Mouse (Mus musculus) stomach, embryonic 15.5 days (tissue): ENCODE measurements around the gene Ankrd17. TPM values are rescaled to one million over a fixed set of nuclear protein-coding genes. Genes with fewer than 3 reads are reported as not detected.
A peak's percentile ranks its signal among the peaks of the same experiment; 100 is the strongest.

Source experiments
- ATAC-seq: fragments of 200-750 bp; cut with Nextera tagmentation; 2 replicates; pipeline ENCODE4 v1.8.0; 2017; ENCODE audit warnings: low read depth, moderate number of reproducible peaks, moderate TSS enrichment; ENCODE audit not compliant: insufficient read depth, low FRiP score
- H3K27ac ChIP-seq: fragments of 300-500 bp; sonication (generic); 2 replicates; pipeline ENCODE4 v1.5.1; 2015; ENCODE audit warnings: mild to moderate bottlenecking, inconsistent platforms
- H3K27me3 ChIP-seq: fragments of 300-500 bp; sonication (generic); replicated peaks from 2 replicates; pipeline ENCODE4 v1.6.1; 2015; ENCODE audit warnings: inconsistent platforms
- H3K36me3 ChIP-seq: fragments of 300-500 bp; sonication (generic); 2 replicates; pipeline ENCODE4 v1.6.1; 2015; ENCODE audit warnings: inconsistent platforms
- H3K4me1 ChIP-seq: fragments of 300-500 bp; sonication (generic); 2 replicates; pipeline ENCODE4 v1.6.1; 2015; ENCODE audit warnings: inconsistent platforms
- H3K4me2 ChIP-seq: fragments of 300-500 bp; sonication (generic); 2 replicates; pipeline ENCODE4 v1.6.1; 2015; ENCODE audit warnings: mild to moderate bottlenecking, inconsistent platforms
- H3K4me3 ChIP-seq: fragments of 300-500 bp; sonication (generic); replicated peaks from 2 replicates; pipeline ENCODE4 v1.5.1; 2015; ENCODE audit warnings: inconsistent platforms
- H3K9ac ChIP-seq: fragments of 300-500 bp; sonication (generic); 2 replicates; pipeline ENCODE4 v1.6.1; 2015; ENCODE audit warnings: inconsistent platforms
- H3K9me3 ChIP-seq: fragments of 300-500 bp; sonication (generic); 2 replicates; pipeline ENCODE4 v1.6.1; 2016; ENCODE audit warnings: inconsistent platforms
- WGBS: fragments of 180-500 bp; shearing (Covaris S2); methylation state at CpG from one replicate; pipeline ENCODE4 v1.1.7; 2015; 5-methylcytosine and 5-hydroxymethylcytosine counted together
- polyA plus RNA-seq: library from polyadenylated mRNA; unstranded; fragments of >200 nt; fragmentation: Nextera tagmentation; extraction: Ambion mirVana; gene quantifications from 2 replicates; pipeline ENCODE4 v1.2.1, GENCODE M21; 2015

Ankrd17 gene
- polyA plus RNA-seq, result 23.9 and 25.3 TPM in 2 replicates

- Histone ChIP-seq H3K9ac (peak within 1 kb of the TSS; percentile 96), H3K27ac (peak within 1 kb of the TSS; percentile 100), H3K4me3 (peak within 1 kb of the TSS; percentile 78), H3K36me3 (no peaks in the 10 kb centered on the region), H3K27me3 (no peaks in the 10 kb centered on the region), H3K9me3 (no peaks in the 10 kb centered on the region), H3K4me1 (peaks cover 15% of the 10 kb centered on the region; the same call in 1 of the 2 replicates), H3K4me2 (peak within 1 kb of the TSS; percentile 64)
- peak; percentile 91 for ATAC-seq
- WGBS, result 0% methylated on average over 69 of the region's 104 CpGs
These were observed at the start of gene Ankrd17 for GRCm38 (mm10) chr5:90366121-90367066. TSS of gene Ankrd17 (minus strand) at chr5:90366577.

DNA sequence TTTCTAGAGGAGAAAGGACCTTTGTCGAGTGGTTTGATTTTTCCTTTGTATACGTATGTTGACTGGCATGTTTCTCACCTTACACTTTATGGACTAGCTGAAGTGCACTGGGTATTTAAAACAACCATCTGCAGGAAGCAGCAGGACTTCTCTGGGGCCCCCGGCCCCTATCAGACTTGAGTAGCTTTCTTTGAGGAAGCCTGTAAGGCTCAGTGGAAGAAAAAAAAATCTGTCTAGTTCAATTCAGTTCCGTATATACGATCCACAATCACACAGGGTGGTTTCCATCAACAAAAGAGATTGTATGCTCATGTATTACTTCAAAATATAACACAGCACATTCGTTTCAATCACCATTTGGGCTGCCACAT, 48.5 kb upstream of the Ankrd17 start:
- Histone ChIP-seq H3K4me2 (no peak overlapping the region), H3K27me3 (no peaks in the 10 kb centered on the region)

DNA sequence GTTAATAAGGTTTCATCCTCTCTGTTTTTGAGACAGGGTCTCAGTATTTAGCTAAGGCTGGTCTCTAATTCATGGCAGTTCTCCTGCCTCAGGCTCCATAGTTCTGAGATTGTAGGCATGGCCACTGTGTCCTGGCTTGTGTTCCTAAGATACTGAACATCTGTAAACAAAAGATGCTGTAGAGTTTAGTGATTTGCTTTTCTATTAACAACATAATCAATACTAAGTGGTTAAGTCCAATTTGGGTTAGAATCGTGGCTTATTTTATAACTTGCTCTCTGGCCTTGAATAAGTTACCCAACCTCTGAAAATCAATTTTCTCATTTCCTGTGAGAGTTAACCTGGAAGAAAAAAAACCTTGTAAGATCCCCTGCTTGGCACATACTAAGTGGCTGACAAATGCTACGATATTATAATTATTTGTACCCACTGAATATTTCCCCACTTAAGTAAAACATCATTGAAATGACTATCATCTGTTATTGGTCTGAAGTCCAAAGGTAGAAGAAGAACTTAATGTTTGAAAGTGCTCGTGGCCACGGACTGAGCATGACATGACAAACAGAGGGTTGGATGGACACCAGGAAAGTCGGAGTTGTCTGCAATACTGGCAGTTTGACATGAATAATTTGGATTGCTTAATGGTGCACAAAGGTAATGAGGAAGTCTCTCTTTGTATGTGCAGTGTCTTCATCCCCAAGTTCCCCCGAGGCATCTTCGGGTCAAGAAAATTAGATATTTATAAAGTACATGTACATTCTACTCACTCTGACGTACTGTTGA, 48.0 kb upstream of the Ankrd17 start:
- WGBS, result 61% methylated on average over 8 of the region's 8 CpGs
- Histone ChIP-seq H3K27me3 (no peaks in the 10 kb centered on the region), H3K4me3 (no peak overlapping the region), H3K4me1 (no peaks in the 10 kb centered on the region), H3K27ac (no peak overlapping the region), H3K9ac (no peak overlapping the region), H3K9me3 (no peaks in the 10 kb centered on the region), H3K4me2 (no peak overlapping the region), H3K36me3 (no peaks in the 10 kb centered on the region)
- ATAC-seq, result no peak

More for the DNA sequence above, 48.5 kb upstream of the Ankrd17 start:
- Histone ChIP-seq H3K9ac (no peak overlapping the region), H3K9me3 (no peaks in the 10 kb centered on the region), H3K27ac (no peak overlapping the region), H3K4me1 (no peaks in the 10 kb centered on the region), H3K4me3 (no peak overlapping the region), H3K36me3 (no peaks in the 10 kb centered on the region)
- ATAC-seq, result no peak
- 20% methylated on average over 6 of the region's 6 CpGs for WGBS

DNA sequence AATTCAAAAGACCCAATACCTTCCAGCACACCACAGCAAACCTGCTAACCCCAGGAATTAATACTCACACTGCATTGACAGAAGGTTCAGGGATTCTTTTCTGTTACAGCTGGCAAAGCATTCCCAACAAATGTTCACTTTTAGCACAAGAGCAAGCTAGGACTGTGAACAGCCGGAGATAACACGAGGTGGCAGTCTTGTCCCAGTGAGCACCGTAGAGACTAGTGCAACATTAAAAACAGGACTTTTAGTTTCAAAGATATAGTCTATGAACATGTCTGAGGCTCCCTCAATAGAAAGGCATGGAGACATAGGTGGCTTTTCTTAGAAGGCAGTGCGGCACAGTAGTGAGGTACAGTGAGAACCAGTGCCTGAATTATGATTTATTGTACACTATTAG, 38.8 kb upstream of the Ankrd17 start:
- Histone ChIP-seq H3K27ac (no peak overlapping the region), H3K27me3 (no peaks in the 10 kb centered on the region), H3K9ac (no peak overlapping the region), H3K4me3 (no peak overlapping the region), H3K4me2 (no peak overlapping the region), H3K36me3 (no peaks in the 10 kb centered on the region), H3K9me3 (no peaks in the 10 kb centered on the region), H3K4me1 (no peaks in the 10 kb centered on the region)
- no peak for ATAC-seq
- WGBS, result 69% methylated on average over 4 of the region's 4 CpGs

- 84% methylated on average over 4 of the region's 4 CpGs for WGBS
- Histone ChIP-seq H3K4me2 (no peak overlapping the region), H3K9ac (no peak overlapping the region), H3K4me1 (no peaks in the 10 kb centered on the region), H3K36me3 (no peaks in the 10 kb centered on the region), H3K9me3 (no peaks in the 10 kb centered on the region), H3K27me3 (no peaks in the 10 kb centered on the region), H3K27ac (no peak overlapping the region), H3K4me3 (no peak overlapping the region)
- ATAC-seq, result no peak
These were observed 30.4 kb upstream of the Ankrd17 start for GRCm38 (mm10) chr5:90396817-90397216.

DNA sequence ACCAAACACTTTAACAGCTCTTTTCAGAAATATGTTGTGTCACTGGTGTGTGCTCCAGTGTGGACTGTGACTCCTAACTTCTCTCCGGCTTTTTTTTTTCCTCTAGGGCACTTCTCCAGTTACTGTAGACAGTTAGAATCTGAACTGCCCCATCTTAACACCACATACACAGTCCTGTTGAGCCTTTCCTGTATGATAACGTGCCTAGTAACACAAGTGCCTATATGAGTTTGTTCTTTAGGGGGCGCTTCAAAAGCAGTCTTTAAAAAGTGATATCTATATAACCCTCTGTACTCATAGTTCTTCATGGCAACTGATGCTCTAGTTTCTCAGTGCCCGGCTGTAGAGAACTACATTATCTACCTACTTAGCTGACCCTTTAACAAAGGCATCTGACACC, 27.9 kb upstream of the Ankrd17 start:
- WGBS, result 63% methylated on average over 4 of the region's 4 CpGs
- no peak overlapping the region for H3K9ac ChIP-seq
- no peak overlapping the region for H3K4me3 ChIP-seq
- no peak overlapping the region for H3K27ac ChIP-seq
- H3K27me3 ChIP-seq, result no peaks in the 10 kb centered on the region
- no peaks in the 10 kb centered on the region for H3K4me1 ChIP-seq
- no peaks in the 10 kb centered on the region for H3K36me3 ChIP-seq
- ATAC-seq, result no peak
- H3K4me2 ChIP-seq, result no peak overlapping the region
- H3K9me3 ChIP-seq, result no peaks in the 10 kb centered on the region

DNA sequence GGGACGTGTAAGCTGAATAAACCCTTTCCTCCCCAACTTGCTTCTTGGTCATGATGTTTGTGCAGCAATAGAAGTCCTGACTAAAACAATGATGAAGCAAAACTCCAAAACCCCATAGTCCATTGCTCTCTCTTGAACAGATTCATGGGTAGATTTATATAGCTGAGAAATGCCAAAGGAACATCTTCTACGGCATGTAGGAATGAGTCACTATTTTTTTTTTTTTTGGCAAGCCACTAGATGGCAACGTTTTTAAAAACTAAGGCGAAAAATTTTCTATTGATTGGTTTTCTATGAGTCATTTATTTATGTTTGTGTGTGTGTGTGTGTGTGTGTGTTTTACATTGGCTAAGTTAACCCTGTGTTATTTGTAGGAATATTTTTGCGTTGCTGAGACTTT, 27.4 kb upstream of the Ankrd17 start:
- 45% methylated on average over 5 of the region's 5 CpGs for WGBS
- no peaks in the 10 kb centered on the region for H3K9me3 ChIP-seq

GRCm38 (mm10) chr5:90383080-90383479, 16.7 kb upstream of the Ankrd17 start:
- no peak overlapping the region for H3K9ac ChIP-seq
- no peaks in the 10 kb centered on the region for H3K9me3 ChIP-seq
- no peak overlapping the region for H3K4me3 ChIP-seq
- H3K27ac ChIP-seq, result no peak overlapping the region
- no peak overlapping the region for H3K4me2 ChIP-seq
- H3K4me1 ChIP-seq, result no peaks in the 10 kb centered on the region
- H3K36me3 ChIP-seq, result no peaks in the 10 kb centered on the region
- 51% methylated on average over 1 of the region's 1 CpGs for WGBS
- ATAC-seq, result no peak
- no peaks in the 10 kb centered on the region for H3K27me3 ChIP-seq

More for the DNA sequence above, 27.4 kb upstream of the Ankrd17 start:
- Histone ChIP-seq H3K36me3 (no peaks in the 10 kb centered on the region), H3K4me2 (no peak overlapping the region), H3K4me3 (no peak overlapping the region), H3K4me1 (no peaks in the 10 kb centered on the region), H3K9ac (no peak overlapping the region), H3K27ac (no peak overlapping the region), H3K27me3 (no peaks in the 10 kb centered on the region)
- ATAC-seq, result no peak

DNA sequence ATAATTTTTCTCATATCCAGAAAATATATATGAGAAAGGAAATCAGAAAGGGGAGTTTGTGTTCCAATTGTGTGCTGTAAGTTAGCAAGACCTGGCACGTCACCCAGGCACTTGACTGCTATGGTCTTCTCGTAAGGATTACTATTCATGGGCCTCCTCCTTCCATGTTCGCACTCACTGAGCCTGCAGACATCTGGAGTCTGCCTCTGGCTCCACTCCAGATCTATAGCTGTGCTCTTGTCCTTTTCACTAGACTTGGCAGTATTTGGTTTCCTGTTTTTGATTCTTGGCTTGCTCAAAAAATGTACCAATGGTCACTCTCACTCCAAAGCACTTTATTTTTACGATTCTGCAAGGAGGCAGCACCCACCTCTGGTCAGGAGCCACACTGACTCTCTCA, 15.1 kb upstream of the Ankrd17 start:
- no peak for ATAC-seq
- no peak overlapping the region for H3K27ac ChIP-seq
- no peak overlapping the region for H3K4me3 ChIP-seq
- no peaks in the 10 kb centered on the region for H3K36me3 ChIP-seq
- H3K9me3 ChIP-seq, result no peaks in the 10 kb centered on the region
- no peaks in the 10 kb centered on the region for H3K4me1 ChIP-seq
- no peak overlapping the region for H3K4me2 ChIP-seq
- no peak overlapping the region for H3K9ac ChIP-seq
- H3K27me3 ChIP-seq, result no peaks in the 10 kb centered on the region
- WGBS, result 49% methylated on average over 4 of the region's 4 CpGs

DNA sequence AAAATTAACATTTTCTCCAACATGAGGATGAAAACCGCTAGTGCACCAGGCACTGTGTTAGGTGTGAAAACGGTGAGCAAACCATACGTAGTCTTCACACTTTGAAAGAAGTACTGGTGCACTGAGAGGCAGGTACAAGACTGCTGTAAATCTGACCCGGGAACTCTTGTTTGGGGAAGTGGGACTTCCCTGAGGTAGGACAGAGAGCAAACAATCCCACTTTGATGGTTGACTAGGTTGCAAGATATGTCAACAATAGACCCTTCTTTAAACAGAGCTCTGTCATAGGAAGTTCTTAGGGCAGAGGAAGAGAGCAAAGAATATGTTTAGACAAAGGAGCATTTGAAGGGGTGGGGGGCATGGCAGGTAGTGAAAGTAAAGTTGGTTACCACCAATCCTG, 7.3 kb upstream of the Ankrd17 start:
- no peak for ATAC-seq
- Histone ChIP-seq H3K27me3 (no peaks in the 10 kb centered on the region), H3K4me3 (no peak overlapping the region), H3K9me3 (no peaks in the 10 kb centered on the region), H3K4me2 (no peak overlapping the region), H3K27ac (no peak overlapping the region), H3K4me1 (no peaks in the 10 kb centered on the region), H3K36me3 (no peaks in the 10 kb centered on the region), H3K9ac (no peak overlapping the region)
- WGBS, result 84% methylated on average over 4 of the region's 4 CpGs

DNA sequence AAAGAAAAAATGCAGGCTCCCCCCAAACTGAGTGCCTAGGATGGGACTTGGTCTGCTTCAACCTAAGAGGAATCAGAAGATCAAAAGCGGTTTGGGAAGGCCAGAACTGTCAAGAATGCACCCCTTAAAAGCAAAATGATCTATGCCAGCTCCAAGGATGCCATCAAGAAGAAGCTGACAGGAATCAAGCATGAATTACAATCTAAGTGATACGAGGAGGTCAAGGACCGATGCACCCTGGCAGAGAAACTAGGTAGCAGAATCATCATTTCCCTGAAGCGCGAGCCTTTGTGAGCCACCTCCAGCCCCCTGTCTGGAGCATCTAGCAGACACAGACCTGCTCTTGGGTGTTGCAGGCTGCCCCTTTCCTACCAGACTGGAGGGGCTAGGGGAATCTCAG, 4.0 kb upstream of the Ankrd17 start:
- H3K4me1 ChIP-seq, result 0 out of 2 replicates have a peak, but pooled peaks cover 4% of the 10 kb centered on the region
- no peaks in the 10 kb centered on the region for H3K9me3 ChIP-seq
- no peak overlapping the region for H3K4me2 ChIP-seq
- no peak for ATAC-seq
- no peak overlapping the region for H3K27ac ChIP-seq
- WGBS, result 79% methylated on average over 5 of the region's 5 CpGs
- no peaks in the 10 kb centered on the region for H3K27me3 ChIP-seq
- no peak overlapping the region for H3K4me3 ChIP-seq
- H3K9ac ChIP-seq, result no peak overlapping the region
- no peaks in the 10 kb centered on the region for H3K36me3 ChIP-seq

DNA sequence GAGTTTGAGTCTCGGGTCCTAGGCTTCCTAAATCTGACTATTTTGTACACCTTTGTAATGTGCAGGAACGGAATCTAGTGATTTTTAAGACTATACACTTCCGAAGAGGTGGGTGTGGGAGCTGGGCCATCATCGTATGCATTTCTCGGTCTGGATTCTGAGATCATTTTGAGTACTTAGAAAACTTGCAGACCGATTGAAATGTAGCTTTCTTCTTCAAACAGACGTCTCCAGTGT, 608 bp upstream of the Ankrd17 start, which contains the start of gene Gm9958:
Gm9958 (plus strand) TSS at position 138 of the 237 bp plus-strand sequence.
- WGBS, result 2% methylated on average over 7 of the region's 7 CpGs
- H3K27ac ChIP-seq, result peak within 1 kb of the TSS; percentile 100
- H3K9ac ChIP-seq, result peak within 1 kb of the TSS; percentile 96
- H3K36me3 ChIP-seq, result no peaks in the 10 kb centered on the region
- H3K27me3 ChIP-seq, result no peaks in the 10 kb centered on the region
- H3K4me2 ChIP-seq, result peak within 1 kb of the TSS; percentile 64
- no peaks in the 10 kb centered on the region for H3K9me3 ChIP-seq
- H3K4me1 ChIP-seq, result peaks cover 15% of the 10 kb centered on the region; the same call in 1 of the 2 replicates
- ATAC-seq, result no peak
- H3K4me3 ChIP-seq, result peak within 1 kb of the TSS; percentile 78
